Mouse (Mus musculus) testis, postnatal 14 days (tissue): ENCODE measurements around the gene Egfr.

Experiments
- DNase-seq: peaks from one replicate; pipeline ENCODE4 v3.0.0; 2021; ENCODE audit warnings: low spot score

The Egfr gene

DNA sequence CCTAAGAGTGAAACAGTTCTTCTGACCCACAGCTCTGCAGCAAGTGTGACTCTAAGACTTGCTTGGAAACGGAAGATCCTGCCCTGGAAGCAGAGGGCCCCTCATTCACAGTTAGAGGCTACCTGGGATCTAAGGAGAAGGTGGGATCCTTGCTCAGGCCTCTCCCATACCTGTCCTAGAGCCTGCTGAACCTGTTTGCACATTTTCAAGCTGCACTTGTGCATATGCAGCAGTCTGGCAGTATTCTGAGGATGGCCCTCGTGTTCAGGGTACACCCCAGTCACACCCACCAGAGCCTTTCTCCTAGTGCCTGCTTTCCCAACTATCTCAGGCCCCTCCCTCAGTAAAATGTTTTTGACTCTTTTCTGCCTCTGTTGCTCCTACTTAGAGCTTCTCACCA is 29.6 kb downstream of the Egfr start:
- DNase-seq = no peak

- no peak for DNase-seq
Measured at GRCm38 (mm10) chr11:16783926-16784659, 32.1 kb downstream of the Egfr start.

GRCm38 (mm10) chr11:16792638-16793585 is 40.9 kb downstream of the Egfr start:
- no peak for DNase-seq

GRCm38 (mm10) chr11:16795012-16795411 is 43.0 kb downstream of the Egfr start:
- DNase-seq = peak; percentile 19

GRCm38 (mm10) chr11:16795513-16795912 is 43.5 kb downstream of the Egfr start:
- DNase-seq = no peak

DNA sequence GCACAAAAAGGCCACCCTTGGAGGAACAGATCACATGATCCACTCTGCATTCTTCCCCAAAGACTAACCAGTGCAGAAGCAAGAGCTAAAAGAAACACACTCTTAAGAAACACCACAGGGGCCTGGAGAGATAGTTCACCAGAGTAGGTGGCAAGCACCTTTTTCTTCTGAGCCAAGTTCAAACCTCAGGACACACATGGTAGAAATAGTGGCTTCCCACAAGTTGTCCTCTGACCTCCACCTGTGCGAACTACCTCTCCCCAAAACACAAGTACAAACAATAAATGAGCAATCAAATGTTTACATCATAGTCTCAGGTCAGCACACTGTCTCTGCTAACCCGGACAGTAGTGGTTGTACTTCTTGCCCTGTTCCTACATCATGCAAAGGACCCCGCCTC is 45.5 kb downstream of the Egfr start:
- DNase-seq = no peak

DNA sequence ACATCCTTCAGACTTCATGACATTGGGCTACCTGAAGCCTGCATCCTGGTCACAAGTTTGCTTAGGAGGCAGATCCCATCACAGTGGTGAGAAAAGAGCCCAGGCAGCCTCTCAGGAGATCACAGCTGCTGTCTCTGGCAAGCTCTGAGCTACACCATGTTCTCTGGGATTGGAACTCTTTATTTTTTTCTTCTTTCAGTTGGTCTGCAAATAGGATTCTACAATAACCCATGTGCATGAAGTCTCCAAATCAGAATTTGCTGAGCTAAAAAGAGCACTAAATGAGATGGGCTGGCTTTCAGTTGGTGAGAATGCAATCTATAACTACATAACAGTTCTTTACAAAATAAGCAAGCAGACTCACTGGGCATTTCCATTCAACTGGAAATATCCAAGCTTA is 46.1 kb downstream of the Egfr start:
- peak; percentile 23 for DNase-seq

DNA sequence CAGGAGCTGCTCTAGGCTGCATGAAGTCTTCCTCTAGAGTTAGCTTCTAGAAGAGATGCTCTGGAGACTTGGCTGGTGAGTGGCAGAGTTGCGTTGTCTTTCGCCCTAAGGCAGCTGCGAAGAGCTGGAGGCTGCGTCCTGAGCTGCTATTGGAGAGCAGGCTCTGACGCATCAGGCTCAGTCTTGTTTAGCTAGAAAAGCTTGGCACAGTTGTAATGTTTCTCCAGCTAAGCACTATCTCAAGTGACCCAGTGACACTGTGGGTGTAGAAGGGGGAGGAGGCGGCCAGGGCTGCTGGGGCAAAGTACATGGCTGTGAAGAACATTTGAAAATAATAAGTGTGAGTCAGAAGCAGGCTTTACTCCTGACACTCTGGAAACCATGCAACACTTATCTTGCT is 48.5 kb downstream of the Egfr start:
- DNase-seq = peak; percentile 62

- no peak for DNase-seq
Measured at GRCm38 (mm10) chr11:16802668-16803067, 50.7 kb downstream of the Egfr start.

GRCm38 (mm10) chr11:16804016-16804415 is 52.0 kb downstream of the Egfr start:
- no peak for DNase-seq

GRCm38 (mm10) chr11:16805886-16806285 is 53.9 kb downstream of the Egfr start:
- DNase-seq = no peak

DNA sequence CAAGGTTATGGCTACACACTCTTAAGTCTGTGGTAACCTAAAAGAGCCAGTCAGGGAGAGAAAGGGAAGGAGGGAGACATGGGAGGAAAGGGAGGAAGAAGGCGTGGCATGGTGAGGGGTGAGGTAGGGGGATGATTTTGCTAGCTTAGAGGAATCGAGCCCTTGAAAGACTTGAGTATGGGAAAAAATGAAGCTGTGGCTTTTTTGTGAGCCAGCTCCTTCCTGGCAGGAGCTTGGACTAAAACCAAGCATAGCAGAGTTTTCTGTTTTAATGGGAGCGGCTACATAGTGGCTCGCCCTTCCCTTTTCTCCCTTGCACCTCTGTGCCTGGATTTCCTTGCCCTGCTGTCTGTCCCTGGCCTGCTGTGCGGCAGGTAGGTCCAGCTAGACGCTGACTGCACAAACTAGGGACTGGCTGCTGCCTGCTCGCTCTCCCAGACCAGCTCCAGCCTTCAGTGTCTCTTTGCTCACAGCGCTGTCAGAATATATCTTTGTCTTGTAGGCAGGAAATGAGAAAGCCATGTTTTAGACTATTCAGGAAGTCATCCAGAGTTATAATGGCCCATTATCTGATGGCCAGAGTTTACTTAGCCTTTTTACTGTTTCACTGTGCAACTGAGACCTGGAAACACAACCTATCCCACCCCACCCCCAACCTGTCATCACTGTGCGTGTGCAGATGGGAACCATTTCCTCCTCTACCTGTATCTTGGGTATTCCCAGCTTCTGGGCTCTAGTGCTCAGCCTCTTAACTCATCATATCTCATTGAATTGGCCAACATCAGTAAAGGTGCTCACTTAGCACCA is 57.4 kb downstream of the Egfr start:
- DNase-seq = no peak

- no peak for DNase-seq
Measured at GRCm38 (mm10) chr11:16810086-16810485, 58.1 kb downstream of the Egfr start.

GRCm38 (mm10) chr11:16813298-16813697 is 61.3 kb downstream of the Egfr start:
- no peak for DNase-seq

GRCm38 (mm10) chr11:16816414-16816813 is 64.4 kb downstream of the Egfr start:
- no peak for DNase-seq

DNA sequence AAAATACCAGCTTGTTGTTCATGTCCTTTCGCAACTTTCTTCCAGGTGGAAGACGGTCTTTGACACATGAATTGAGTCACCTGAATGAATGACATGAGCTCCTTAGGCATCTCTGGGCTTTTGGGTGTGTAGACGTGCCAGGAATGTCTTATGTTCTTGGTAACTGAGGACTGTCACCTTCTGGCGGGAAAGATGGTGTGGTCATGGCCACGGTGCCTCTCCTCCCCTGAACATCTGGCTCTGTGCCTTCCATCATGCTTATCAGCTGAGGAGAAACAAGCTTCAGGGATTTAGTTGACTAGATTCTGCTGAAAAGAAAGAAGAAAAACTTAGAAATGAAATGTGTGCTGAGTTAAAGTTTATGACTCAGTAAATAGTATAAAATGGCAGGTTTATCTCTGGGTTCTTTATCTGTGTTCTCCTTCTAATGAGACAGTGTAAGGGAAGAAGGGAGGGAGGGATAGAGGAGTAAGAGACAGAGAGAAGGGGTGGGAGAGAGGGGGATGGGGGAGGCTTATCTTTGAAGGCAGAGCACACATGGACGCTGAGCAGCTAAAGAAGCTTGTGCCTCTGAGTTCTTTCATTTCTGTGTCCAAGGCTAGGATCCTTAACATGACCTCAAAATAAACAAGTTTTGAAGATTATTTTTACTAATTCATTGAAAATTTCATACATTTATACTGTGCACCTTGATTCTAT is 65.5 kb downstream of the Egfr start:
- no peak for DNase-seq

DNA sequence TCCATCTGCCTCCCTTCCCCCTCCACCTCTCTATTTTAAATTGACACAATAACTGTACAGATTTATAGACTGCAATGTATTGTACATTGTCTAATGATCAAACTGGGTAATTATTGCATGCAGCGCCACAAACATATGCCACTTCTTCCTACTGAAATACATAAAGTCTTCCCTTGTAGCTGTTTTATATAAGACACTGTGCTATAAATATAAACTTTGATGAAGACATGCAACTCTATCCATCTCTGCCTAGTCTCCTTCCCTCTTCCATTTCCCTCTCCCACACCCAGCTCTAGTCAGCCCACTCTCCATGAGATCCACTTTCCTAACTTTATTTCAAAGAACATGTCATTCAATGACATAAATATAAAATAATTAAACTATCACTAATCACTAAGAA is 67.4 kb downstream of the Egfr start:
- no peak for DNase-seq

GRCm38 (mm10) chr11:16820138-16820537 is 68.1 kb downstream of the Egfr start:
- no peak for DNase-seq

DNA sequence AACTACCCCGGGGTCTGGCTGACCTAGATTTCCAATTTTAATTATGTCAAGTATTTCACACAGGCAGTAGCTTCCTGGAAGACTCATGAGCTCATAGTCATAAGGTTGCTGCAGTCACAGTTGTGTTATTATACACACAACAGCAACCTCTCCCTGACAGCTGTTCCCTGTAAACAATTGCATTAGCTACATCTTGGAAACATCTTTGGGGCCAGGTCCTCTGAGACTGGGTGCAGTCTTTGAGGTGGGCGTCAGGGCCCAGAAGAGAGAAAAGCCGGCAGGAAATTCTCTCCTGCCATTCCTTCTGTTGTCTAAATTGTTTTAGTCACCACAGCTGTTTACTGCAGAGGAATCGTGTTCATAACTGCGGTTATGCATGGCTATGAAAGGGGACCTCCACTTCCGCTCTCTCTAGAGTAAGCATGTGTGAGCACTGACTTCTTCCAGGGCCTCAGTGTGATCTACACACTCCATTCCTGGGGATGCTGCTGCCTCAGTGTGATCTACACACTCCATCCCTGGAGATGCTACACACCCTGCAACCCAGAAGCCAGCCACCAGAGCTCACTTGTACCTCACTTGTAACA is 69.8 kb downstream of the Egfr start:
- no peak for DNase-seq

DNA sequence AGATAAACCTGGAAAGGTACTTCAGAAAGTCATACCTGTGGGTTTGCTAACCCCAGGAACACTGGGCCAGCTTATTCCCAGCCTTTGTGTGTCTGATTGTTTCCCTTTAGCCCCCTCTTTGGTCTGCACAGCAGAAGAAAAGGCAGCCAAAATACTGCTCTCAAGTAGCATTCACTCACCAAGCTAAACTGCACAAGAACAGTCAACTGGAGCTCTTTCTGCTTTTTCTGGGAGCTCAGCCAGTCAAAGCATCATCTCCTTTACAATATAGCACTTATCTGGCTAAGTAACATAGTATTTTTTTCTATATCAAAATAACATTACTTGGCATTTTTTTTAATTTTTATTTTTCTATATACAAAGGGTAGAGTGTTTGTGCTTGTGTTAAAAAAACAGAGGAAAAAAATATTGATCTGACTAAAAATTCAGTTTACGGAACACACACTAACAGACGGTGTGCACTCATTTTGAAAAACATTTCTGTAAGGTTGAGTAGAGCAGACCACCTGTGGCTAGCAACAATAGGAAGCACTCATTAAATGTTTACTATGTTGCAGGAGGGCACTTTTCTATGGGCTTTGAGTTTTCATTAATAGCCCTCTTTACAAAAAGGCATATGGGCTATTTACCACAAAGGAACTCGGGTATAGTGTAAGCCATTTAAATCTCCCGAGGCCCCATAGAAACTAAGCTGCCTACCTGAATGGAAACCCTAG is 72.0 kb downstream of the Egfr start:
- no peak for DNase-seq

- no peak for DNase-seq
Measured at GRCm38 (mm10) chr11:16829468-16829867, 77.5 kb downstream of the Egfr start.
